Mouse (Mus musculus) CH12.LX (cell line): Measurements from ENCODE around the gene Gsto2.

Experiments
- CTCF ChIP-seq, 2 experiments: IDR thresholded peaks in 1 of 2; conservative IDR thresholded peaks in 1 of 2; 2 replicates each; pipeline ENCODE4 v1.5.1; 2011 to 2012; ENCODE audit warnings: low read depth in 2 of 2, low read length in 2 of 2, improper control_type of control experiment in 1 of 2, inconsistent platforms in 1 of 2, mild to moderate bottlenecking in 1 of 2, moderate library complexity in 1 of 2
- EP300 ChIP-seq: IDR thresholded peaks from 2 replicates; pipeline ENCODE4 v1.6.1; 2011; ENCODE audit warnings: low read length, improper control_type of control experiment
- UBTF ChIP-seq: IDR thresholded peaks from 2 replicates; pipeline ENCODE4 v1.6.1; 2012; ENCODE audit warnings: low read depth, mild to moderate bottlenecking, inconsistent platforms, low read length, improper control_type of control experiment, moderate library complexity

DNA sequence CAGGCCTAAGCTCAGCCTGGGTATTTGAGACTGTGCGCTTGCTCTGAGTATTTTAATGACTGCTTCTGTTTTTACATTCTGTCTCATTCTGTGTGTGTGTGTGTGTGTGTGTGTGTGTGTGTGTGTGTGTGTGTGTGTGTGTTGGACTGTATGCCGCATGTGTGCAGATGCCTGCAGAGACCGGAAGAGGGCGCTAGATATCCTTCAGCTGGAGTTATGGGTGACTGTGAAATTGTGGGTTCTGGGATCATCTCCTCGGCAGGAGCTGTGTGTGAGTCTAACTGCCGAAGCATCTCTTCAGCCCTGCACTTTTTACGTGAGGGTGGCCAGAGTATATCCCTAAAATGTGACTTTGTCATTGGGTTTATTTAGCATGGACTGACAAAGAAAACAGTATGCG lies 34.2 kb upstream of the Gsto2 start:
- TF ChIP-seq CTCF (conservative IDR thresholded peaks at IDR 0.05 in 1 of 2, IDR thresholded peaks at IDR 0.05 in 1 of 2; ENCODE audit: low read depth in 2 of 2, low read length in 2 of 2) (peak in 1 of 2 experiments; percentile 15; a peak in 1 of 4 replicates), EP300 (no peak), UBTF (no peak)
